Mouse (Mus musculus): ENCODE results near the gene Errfi1. TPM values are rescaled to one million over a fixed set of nuclear protein-coding genes. Genes with fewer than 3 reads are reported as not detected.

Gene Errfi1
- polyA plus RNA-seq, 1 experiment from 2014 or later, result 60.4 TPM

DNA sequence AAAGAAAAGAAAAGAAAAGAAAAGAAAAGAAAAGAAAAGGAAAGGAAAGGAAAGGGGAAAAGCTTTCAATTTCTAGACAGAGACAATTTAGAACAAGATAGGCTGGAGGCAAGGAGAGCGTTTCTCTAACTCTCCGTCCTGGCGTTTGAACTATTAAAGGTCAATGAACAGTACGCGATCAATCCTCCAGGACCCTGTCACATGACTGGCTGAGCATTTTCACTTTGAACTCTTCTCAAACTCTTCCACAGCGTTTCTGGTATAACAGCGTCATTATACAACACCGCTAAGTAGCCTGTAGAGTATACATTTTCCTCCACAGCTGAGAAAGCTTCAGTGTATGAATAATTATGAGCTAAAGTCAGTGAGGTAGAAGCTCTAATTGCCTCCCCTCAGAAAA lies 1.7 kb upstream of the Errfi1 start:
- Histone ChIP-seq H3K9me3 (no peaks in the 10 kb centered on the region), H3K27ac (replicated peaks) (no peak overlapping the region), H3K27me3 (0 out of 2 replicates have a peak, but pooled peaks cover 3% of the 10 kb centered on the region), H3K9ac (no peak overlapping the region), H3K36me3 (no peaks in the 10 kb centered on the region), H3K4me3 (no peak overlapping the region), H3K4me1 (replicated peaks) (peaks cover 35% of the 10 kb centered on the region), H3K4me2 (no peak overlapping the region)
- no peak for ATAC-seq (ENCODE audit: low read depth)
- 63% methylated on average over 8 of the region's 8 CpGs for WGBS

DNA sequence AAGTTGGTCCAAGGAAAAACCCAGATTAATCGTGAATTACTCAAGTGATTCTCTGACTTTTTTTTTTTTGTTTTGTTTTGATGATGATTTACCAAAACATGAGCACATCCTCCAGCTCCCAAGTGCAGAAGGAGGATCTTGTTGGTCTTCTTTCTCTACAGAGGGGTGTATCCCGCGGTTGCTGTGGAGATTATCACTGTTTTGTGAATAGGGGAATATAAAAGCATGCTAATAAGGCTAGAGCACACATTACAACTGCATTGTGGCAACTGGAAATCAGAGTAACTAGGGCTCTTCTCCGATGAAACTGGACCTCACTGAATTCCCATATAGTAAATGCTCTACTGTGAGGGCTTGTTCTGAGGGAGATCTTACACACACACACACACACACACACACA lies 1.2 kb upstream of the Errfi1 start:
- H3K4me3 ChIP-seq, result no peak overlapping the region
- 69% methylated on average over 4 of the region's 4 CpGs for WGBS
- H3K36me3 ChIP-seq, result no peaks in the 10 kb centered on the region
- H3K9ac ChIP-seq, result no peak overlapping the region
- H3K27ac ChIP-seq (replicated peaks), result no peak overlapping the region
- no peak for ATAC-seq (ENCODE audit: low read depth)
- 0 out of 2 replicates have a peak, but pooled peaks cover 3% of the 10 kb centered on the region for H3K27me3 ChIP-seq
- H3K4me1 ChIP-seq (replicated peaks), result peaks cover 40% of the 10 kb centered on the region
- H3K9me3 ChIP-seq, result no peaks in the 10 kb centered on the region
- no peak overlapping the region for H3K4me2 ChIP-seq

DNA sequence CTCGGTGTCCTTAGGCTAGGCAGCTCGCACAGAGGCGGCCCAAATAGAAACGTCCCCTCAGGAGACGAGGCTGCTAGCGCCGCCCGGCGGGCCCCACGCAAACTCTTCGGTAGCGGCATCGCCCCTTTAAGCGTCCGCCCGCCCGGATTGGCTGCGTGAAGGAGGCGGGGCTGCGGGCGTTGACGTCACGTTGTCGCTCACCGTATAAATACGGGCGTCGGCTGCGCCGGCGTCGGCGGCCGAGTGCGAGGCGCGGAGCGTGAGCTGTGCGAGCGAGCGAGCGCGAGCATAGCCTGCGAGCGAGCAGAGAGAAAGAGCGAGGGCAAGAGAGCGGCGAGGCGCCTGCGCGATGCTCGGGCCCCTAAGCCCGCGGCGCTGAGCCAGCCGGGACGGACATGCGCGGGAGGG lies 1.1 kb downstream of the Errfi1 start:
- Histone ChIP-seq H3K9me3 (no peaks in the 10 kb centered on the region), H3K9ac (peak overlapping the region; percentile 96), H3K4me3 (peak overlapping the region; percentile 80), H3K36me3 (no peaks in the 10 kb centered on the region), H3K4me2 (peak overlapping the region; percentile 65), H3K27ac (replicated peaks) (peak overlapping the region; percentile 99), H3K4me1 (replicated peaks) (peaks cover 49% of the 10 kb centered on the region), H3K27me3 (0 out of 2 replicates have a peak, but pooled peaks cover 3% of the 10 kb centered on the region)
- WGBS, result under 1% methylated on average over 59 of the region's 59 CpGs
- ATAC-seq (ENCODE audit: low read depth), result peak; percentile 96

GRCm38 (mm10) chr4:150855346-150855745 lies 1.6 kb downstream of the Errfi1 start:
- no peaks in the 10 kb centered on the region for H3K36me3 ChIP-seq
- peak overlapping the region; percentile 65 for H3K4me2 ChIP-seq
- no peaks in the 10 kb centered on the region for H3K9me3 ChIP-seq
- H3K9ac ChIP-seq, result peak overlapping the region; percentile 96
- 0 out of 2 replicates have a peak, but pooled peaks cover 3% of the 10 kb centered on the region for H3K27me3 ChIP-seq
- WGBS, result under 1% methylated on average over 30 of the region's 43 CpGs
- H3K4me1 ChIP-seq (replicated peaks), result peaks cover 54% of the 10 kb centered on the region
- peak; percentile 77 for ATAC-seq (ENCODE audit: low read depth)
- H3K4me3 ChIP-seq, result peak overlapping the region; percentile 80
- peak overlapping the region; percentile 99 for H3K27ac ChIP-seq (replicated peaks)

DNA sequence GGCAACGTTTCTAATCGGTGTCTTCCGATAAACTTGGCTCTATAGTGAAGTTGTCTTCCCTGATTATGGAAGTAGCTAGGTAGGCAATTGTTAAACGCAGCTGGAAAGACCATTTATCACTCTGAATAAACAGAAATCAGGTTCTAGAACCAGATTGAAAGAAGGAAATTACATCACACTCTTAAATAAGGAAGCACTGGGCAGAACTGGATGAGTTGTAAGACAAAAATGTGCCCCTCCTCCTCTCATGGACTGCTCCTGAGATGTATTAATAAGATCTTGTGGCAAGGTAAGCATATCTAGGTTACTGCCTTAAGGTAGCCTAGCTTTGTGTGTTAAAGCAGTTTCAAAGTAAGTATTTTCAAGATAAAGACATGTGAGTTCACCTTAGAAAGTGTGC lies 6.8 kb downstream of the Errfi1 start:
- Histone ChIP-seq H3K4me2 (peak overlapping the region; percentile 65), H3K9me3 (no peaks in the 10 kb centered on the region), H3K36me3 (peaks cover 7% of the 10 kb centered on the region), H3K4me1 (replicated peaks) (peaks cover 73% of the 10 kb centered on the region), H3K27me3 (no peaks in the 10 kb centered on the region), H3K9ac (no peak overlapping the region), H3K27ac (replicated peaks) (no peak overlapping the region), H3K4me3 (0 out of 2 replicates have a peak overlapping the region, but pooled peaks have one; percentile 80)
- 69% methylated on average over 4 of the region's 4 CpGs for WGBS
- no peak for ATAC-seq (ENCODE audit: low read depth)

GRCm38 (mm10) chr4:150861161-150861560 lies 7.4 kb downstream of the Errfi1 start:
- peak overlapping the region; percentile 65 for H3K4me2 ChIP-seq
- H3K9ac ChIP-seq, result peak overlapping the region; percentile 45; the same call in 1 of the 2 replicates
- H3K9me3 ChIP-seq, result no peaks in the 10 kb centered on the region
- no peaks in the 10 kb centered on the region for H3K27me3 ChIP-seq
- no peak for ATAC-seq (ENCODE audit: low read depth)
- H3K4me1 ChIP-seq (replicated peaks), result peaks cover 69% of the 10 kb centered on the region
- H3K36me3 ChIP-seq, result peaks cover 13% of the 10 kb centered on the region
- WGBS, result 61% methylated on average over 2 of the region's 2 CpGs
- H3K27ac ChIP-seq (replicated peaks), result no peak overlapping the region
- no peak overlapping the region for H3K4me3 ChIP-seq

DNA sequence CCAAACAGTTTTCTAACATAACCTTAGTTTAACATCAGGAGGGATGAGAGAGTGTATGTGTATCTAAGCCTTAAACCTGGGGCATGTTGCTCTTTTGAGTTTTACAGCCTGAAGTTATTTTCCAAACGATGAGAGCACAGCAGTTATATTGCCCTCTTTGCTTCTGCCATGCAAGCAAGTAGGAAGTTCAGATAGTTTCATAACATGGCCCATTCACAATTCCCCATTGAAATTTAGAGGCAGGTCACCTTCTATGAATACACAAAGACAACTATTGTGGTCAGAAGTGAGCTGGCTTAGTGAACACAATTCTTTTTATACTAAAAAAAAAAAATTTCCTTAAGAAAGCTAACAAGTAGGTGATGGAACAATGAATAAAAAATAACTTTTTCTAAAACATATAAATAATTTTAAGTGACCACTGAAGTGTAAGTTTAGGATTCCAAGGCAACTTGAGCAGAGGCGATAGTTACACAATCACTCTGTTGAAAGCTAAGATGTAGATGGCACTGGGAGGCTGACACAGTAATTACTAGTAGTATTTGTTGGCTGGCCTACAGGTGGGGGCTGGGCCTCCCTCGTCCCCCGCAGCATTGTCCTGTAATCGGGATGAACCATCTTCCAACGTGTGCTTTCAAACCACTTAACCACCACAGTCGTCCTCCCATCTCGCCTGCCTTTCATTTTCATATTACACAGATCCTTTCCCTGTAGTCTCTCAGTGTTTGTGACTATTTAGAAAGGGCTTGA lies 9.1 kb downstream of the Errfi1 start:
- Histone ChIP-seq H3K9me3 (no peaks in the 10 kb centered on the region), H3K4me3 (no peak overlapping the region), H3K4me1 (replicated peaks) (peaks cover 53% of the 10 kb centered on the region), H3K9ac (no peak overlapping the region), H3K27ac (replicated peaks) (no peak overlapping the region), H3K4me2 (peak overlapping the region; percentile 24), H3K36me3 (peaks cover 29% of the 10 kb centered on the region), H3K27me3 (no peaks in the 10 kb centered on the region)
- WGBS, result 30% methylated on average over 8 of the region's 8 CpGs
- ATAC-seq (ENCODE audit: low read depth), result no peak

- H3K9ac ChIP-seq, result no peak overlapping the region
- H3K27ac ChIP-seq (replicated peaks), result no peak overlapping the region
- no peaks in the 10 kb centered on the region for H3K27me3 ChIP-seq
- no peak overlapping the region for H3K4me3 ChIP-seq
- no peak for ATAC-seq (ENCODE audit: low read depth)
- H3K36me3 ChIP-seq, result peaks cover 43% of the 10 kb centered on the region
- peaks cover 42% of the 10 kb centered on the region for H3K4me1 ChIP-seq (replicated peaks)
- no peak overlapping the region for H3K4me2 ChIP-seq
- H3K9me3 ChIP-seq, result no peaks in the 10 kb centered on the region
Observed at GRCm38 (mm10) chr4:150865371-150865770, 11.7 kb downstream of the Errfi1 start.

- Histone ChIP-seq H3K36me3 (peaks cover 43% of the 10 kb centered on the region), H3K9me3 (no peaks in the 10 kb centered on the region), H3K27ac (replicated peaks) (no peak overlapping the region), H3K4me2 (no peak overlapping the region), H3K9ac (no peak overlapping the region), H3K4me3 (no peak overlapping the region), H3K4me1 (replicated peaks) (peaks cover 39% of the 10 kb centered on the region), H3K27me3 (no peaks in the 10 kb centered on the region)
- 94% methylated on average over 11 of the region's 11 CpGs for WGBS
- no peak for ATAC-seq (ENCODE audit: low read depth)
Observed at GRCm38 (mm10) chr4:150866069-150866468, 12.3 kb downstream of the Errfi1 start.

DNA sequence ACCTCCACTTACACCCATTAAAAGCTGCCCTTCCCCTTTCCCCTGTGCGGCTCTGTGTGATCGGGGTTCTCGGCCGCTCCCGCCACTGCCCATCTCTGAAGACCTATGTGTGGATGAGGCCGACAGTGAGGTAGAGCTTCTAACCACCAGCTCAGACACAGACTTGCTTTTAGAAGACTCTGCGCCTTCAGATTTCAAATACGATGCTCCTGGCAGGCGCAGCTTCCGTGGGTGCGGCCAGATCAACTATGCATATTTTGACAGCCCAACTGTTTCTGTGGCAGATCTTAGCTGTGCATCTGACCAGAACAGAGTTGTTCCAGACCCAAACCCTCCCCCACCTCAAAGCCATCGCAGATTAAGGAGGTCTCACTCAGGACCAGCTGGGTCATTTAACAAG lies 12.8 kb downstream of the Errfi1 start:
- WGBS, result 94% methylated on average over 12 of the region's 12 CpGs
- H3K27ac ChIP-seq (replicated peaks), result no peak overlapping the region
- no peak for ATAC-seq (ENCODE audit: low read depth)
- H3K27me3 ChIP-seq, result no peaks in the 10 kb centered on the region
- H3K36me3 ChIP-seq, result peaks cover 43% of the 10 kb centered on the region
- H3K4me3 ChIP-seq, result no peak overlapping the region
- no peak overlapping the region for H3K4me2 ChIP-seq
- H3K9me3 ChIP-seq, result no peaks in the 10 kb centered on the region
- no peak overlapping the region for H3K9ac ChIP-seq
- H3K4me1 ChIP-seq (replicated peaks), result peaks cover 40% of the 10 kb centered on the region

- Histone ChIP-seq H3K9ac (no peak overlapping the region), H3K27ac (replicated peaks) (no peak overlapping the region), H3K4me3 (no peak overlapping the region), H3K4me2 (no peak overlapping the region), H3K9me3 (no peaks in the 10 kb centered on the region), H3K27me3 (no peaks in the 10 kb centered on the region), H3K36me3 (peaks cover 43% of the 10 kb centered on the region), H3K4me1 (replicated peaks) (peaks cover 41% of the 10 kb centered on the region)
- ATAC-seq (ENCODE audit: low read depth), result no peak
- WGBS, result 87% methylated on average over 6 of the region's 6 CpGs
Observed at GRCm38 (mm10) chr4:150868161-150868560, 14.4 kb downstream of the Errfi1 start.

DNA sequence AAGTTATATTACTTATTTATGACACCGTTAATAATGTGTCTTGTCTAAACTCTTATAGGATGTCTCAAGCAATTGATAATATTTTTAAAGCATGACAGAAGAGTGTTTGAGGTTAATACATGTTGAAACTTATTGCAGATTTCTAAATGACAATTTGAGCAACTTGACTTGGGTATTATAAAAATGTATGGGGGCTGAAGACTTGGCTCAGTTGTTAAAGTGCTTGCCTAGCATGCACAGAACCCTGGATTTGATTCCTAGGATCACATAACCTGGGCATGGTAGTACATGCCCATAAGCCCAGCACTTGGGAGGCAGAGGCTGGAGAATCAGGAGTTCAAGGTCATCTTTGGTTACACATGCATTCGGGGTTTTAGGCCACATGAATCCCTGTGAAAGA lies 15.1 kb downstream of the Errfi1 start:
- no peaks in the 10 kb centered on the region for H3K27me3 ChIP-seq
- H3K36me3 ChIP-seq, result peaks cover 43% of the 10 kb centered on the region
- H3K27ac ChIP-seq (replicated peaks), result no peak overlapping the region
- no peak overlapping the region for H3K4me2 ChIP-seq
- WGBS, result 85% methylated on average over 2 of the region's 2 CpGs
- H3K4me1 ChIP-seq (replicated peaks), result peaks cover 36% of the 10 kb centered on the region
- H3K9ac ChIP-seq, result no peak overlapping the region
- H3K4me3 ChIP-seq, result no peak overlapping the region
- H3K9me3 ChIP-seq, result no peaks in the 10 kb centered on the region
- ATAC-seq (ENCODE audit: low read depth), result no peak
